Mouse (Mus musculus) spleen, postnatal 36 days (tissue): ENCODE results near the gene Arpp19.

ENCODE experiments used
- DNase-seq, 2 experiments: peaks; one replicate each; pipeline ENCODE4 v3.0.0; 2022; ENCODE audit warnings: low spot score in 2 of 2, mixed read lengths in 1 of 2

The Arpp19 gene

DNA sequence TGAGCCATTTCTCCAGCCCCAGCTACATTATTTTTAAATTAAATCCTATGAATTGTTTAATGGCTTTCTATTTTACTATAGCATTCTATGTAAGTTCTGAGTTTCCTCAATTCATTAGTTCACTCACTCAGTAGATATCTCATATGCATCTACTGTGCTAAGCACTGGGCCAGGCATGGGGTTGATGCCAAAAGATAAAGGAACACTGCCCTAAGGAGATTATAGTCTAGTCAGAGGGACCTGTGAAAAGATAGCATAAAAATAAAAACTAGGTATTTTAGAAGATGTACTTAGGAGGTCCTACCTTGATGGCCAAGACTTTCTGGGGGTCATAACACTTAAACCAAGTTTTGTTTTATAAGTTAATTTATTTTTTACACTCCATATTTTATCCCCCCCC, 64.7 kb downstream of the Arpp19 start:
- DNase-seq = no peak
